Mouse (Mus musculus): ENCODE measurements around the gene Lad1.

DNA sequence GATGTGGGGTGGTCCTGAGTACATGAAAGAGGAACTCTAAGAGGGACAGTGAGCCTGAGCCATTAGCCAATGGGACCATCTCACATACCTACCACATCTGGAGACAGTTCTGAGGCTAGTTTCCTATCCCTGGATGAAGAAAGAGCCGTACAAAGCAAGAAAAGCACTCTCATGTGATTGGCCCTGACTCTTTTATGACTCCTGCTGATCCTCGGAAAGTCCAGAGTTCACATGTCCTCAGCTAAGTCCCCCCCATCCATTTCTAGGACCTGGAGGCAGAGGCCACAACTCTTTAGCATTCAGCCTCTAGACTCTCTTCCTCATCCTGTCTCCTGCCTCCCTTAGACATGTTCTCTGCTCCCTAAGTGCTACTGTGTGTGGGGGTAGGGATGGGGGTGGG lies 58.9 kb downstream of the Lad1 start:
- TF ChIP-seq CTCF (IDR thresholded peaks at IDR 0.05; ENCODE audit: extremely low read depth, insufficient read length, insufficient replicate concordance, low read depth, low read length) = no peak
- no peak for TF ChIP-seq POLR2A (IDR thresholded peaks at IDR 0.05; ENCODE audit: low read depth, low read length)

Data from small intestine, adult 2 months (tissue).